Mouse (Mus musculus): ENCODE measurements at regions not wholly inside any gene's neighbourhood (a gene's known extent, or its start where the extent isn't known, plus 50 kb on each side); places are given as distances from the start of the nearest gene placed in this dataset.

GRCm38 (mm10) chr8:47769452-47769851 lies 52.5 kb upstream of the Cldn24 start:
- Histone ChIP-seq H3K27ac (ENCODE audit: low read depth, low read length) (no peak overlapping the region), H3K9me3 (ENCODE audit: control insufficient read depth, low read length) (no peaks in the 10 kb centered on the region), H3K27me3 (ENCODE audit: control insufficient read depth, insufficient read depth, low read length) (no peaks in the 10 kb centered on the region), H3K36me3 (ENCODE audit: control insufficient read depth, insufficient read depth, low read length) (no peaks in the 10 kb centered on the region), H3K4me2 (ENCODE audit: low read depth, low read length) (no peak overlapping the region), H3K9ac (replicated peaks; ENCODE audit: low read depth, low read length) (no peak overlapping the region), H3K4me1 (ENCODE audit: control insufficient read depth, insufficient read depth, low read length) (no peaks in the 10 kb centered on the region), H3K4me3 (ENCODE audit: low read depth, low read length) (no peak overlapping the region)
- 87% methylated on average over 5 of the region's 5 CpGs for WGBS
- ATAC-seq (ENCODE audit: low read depth): no peak

GRCm38 (mm10) chr8:47768751-47769150 lies 53.2 kb upstream of the Cldn24 start:
- no peak overlapping the region for H3K9ac ChIP-seq (replicated peaks; ENCODE audit: low read depth, low read length)
- no peak overlapping the region for H3K27ac ChIP-seq (ENCODE audit: low read depth, low read length)
- H3K4me3 ChIP-seq (ENCODE audit: low read depth, low read length): no peak overlapping the region
- no peaks in the 10 kb centered on the region for H3K27me3 ChIP-seq (ENCODE audit: control insufficient read depth, insufficient read depth, low read length)
- no peak overlapping the region for H3K4me2 ChIP-seq (ENCODE audit: low read depth, low read length)
- ATAC-seq (ENCODE audit: low read depth): no peak
- no peaks in the 10 kb centered on the region for H3K4me1 ChIP-seq (ENCODE audit: control insufficient read depth, insufficient read depth, low read length)
- WGBS: 90% methylated on average over 8 of the region's 8 CpGs
- no peaks in the 10 kb centered on the region for H3K9me3 ChIP-seq (ENCODE audit: control insufficient read depth, low read length)
- H3K36me3 ChIP-seq (ENCODE audit: control insufficient read depth, insufficient read depth, low read length): no peaks in the 10 kb centered on the region

GRCm38 (mm10) chr8:47764480-47764879 lies 50.7 kb upstream of the Cdkn2aip start:
- H3K4me2 ChIP-seq (ENCODE audit: low read depth, low read length): peak overlapping the region; percentile 4; the same call in 1 of the 2 replicates

GRCm38 (mm10) chr8:47764068-47764467 lies 50.3 kb upstream of the Cdkn2aip start:
- Histone ChIP-seq H3K27me3 (ENCODE audit: control insufficient read depth, insufficient read depth, low read length) (no peaks in the 10 kb centered on the region), H3K36me3 (ENCODE audit: control insufficient read depth, insufficient read depth, low read length) (no peaks in the 10 kb centered on the region), H3K4me2 (ENCODE audit: low read depth, low read length) (peak overlapping the region; percentile 4; the same call in 1 of the 2 replicates), H3K4me3 (ENCODE audit: low read depth, low read length) (no peak overlapping the region), H3K27ac (ENCODE audit: low read depth, low read length) (no peak overlapping the region), H3K9me3 (ENCODE audit: control insufficient read depth, low read length) (no peaks in the 10 kb centered on the region), H3K9ac (replicated peaks; ENCODE audit: low read depth, low read length) (no peak overlapping the region), H3K4me1 (ENCODE audit: control insufficient read depth, insufficient read depth, low read length) (no peaks in the 10 kb centered on the region)
- ATAC-seq (ENCODE audit: low read depth): no peak
- WGBS: 32% methylated on average over 11 of the region's 11 CpGs

More at GRCm38 (mm10) chr8:47764480-47764879, 50.7 kb upstream of the Cdkn2aip start:
- no peaks in the 10 kb centered on the region for H3K36me3 ChIP-seq (ENCODE audit: control insufficient read depth, insufficient read depth, low read length)
- H3K4me3 ChIP-seq (ENCODE audit: low read depth, low read length): no peak overlapping the region
- whole genome bisulfite sequencing: 34% methylated on average over 15 of the region's 15 CpGs
- no peak overlapping the region for H3K27ac ChIP-seq (ENCODE audit: low read depth, low read length)
- H3K9me3 ChIP-seq (ENCODE audit: control insufficient read depth, low read length): no peaks in the 10 kb centered on the region
- no peak overlapping the region for H3K9ac ChIP-seq (replicated peaks; ENCODE audit: low read depth, low read length)
- H3K27me3 ChIP-seq (ENCODE audit: control insufficient read depth, insufficient read depth, low read length): no peaks in the 10 kb centered on the region
- ATAC-seq (ENCODE audit: low read depth): no peak
- H3K4me1 ChIP-seq (ENCODE audit: control insufficient read depth, insufficient read depth, low read length): no peaks in the 10 kb centered on the region

Measured in neural tube, embryonic 14.5 days (tissue).